Mouse (Mus musculus): ENCODE measurements around the gene Trim72.

DNA sequence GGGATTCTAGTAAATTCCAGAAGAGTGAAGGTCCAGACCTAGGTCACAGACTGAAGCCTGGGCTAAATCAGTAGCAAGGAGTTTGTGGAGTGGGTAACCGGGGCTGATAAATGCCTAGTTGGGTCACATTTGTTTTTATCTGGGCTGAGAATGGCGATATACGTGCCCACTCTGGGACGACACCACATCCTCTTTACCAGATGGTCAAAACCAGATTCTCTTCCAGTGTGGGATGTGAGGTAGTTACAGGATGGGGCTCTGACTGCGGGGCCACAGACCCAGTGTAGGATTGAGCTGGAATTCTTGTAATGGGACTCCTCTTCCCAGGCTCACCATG, 369 bp downstream of the Trim72 start:
- TF ChIP-seq GATA1 (IDR thresholded peaks at IDR 0.05; ENCODE audit: low read length) (no peak), TAL1 (IDR thresholded peaks at IDR 0.05; ENCODE audit: low read length) (no peak)

All from erythroblast, embryonic 14.5 days (primary cell).